Mouse (Mus musculus) embryonic fibroblast, embryonic 13.5 days (primary cell): ENCODE results near the gene Socs3.

Experiments used
- CTCF ChIP-seq: IDR thresholded peaks from 2 replicates; pipeline ENCODE4 v1.5.1; 2011; ENCODE audit warnings: mild to moderate bottlenecking, control low read depth, low read length, moderate library complexity, borderline replicate concordance; ENCODE audit not compliant: insufficient read depth
- POLR2A ChIP-seq: IDR thresholded peaks from 2 replicates; pipeline ENCODE4 v1.6.1; 2011; ENCODE audit warnings: low read depth, mild to moderate bottlenecking, control low read depth, low read length, moderate library complexity

GRCm38 (mm10) chr11:118015381-118016145 is 45.7 kb upstream of the Socs3 start:
- no peak for TF ChIP-seq CTCF
- no peak for TF ChIP-seq POLR2A
